Mouse (Mus musculus) thymus, postnatal 4 days (tissue): ENCODE data around the gene Abcg2.

Experiments used
- DNase-seq: peaks from one replicate; pipeline ENCODE4 v3.0.0; 2021

The Abcg2 gene

DNA sequence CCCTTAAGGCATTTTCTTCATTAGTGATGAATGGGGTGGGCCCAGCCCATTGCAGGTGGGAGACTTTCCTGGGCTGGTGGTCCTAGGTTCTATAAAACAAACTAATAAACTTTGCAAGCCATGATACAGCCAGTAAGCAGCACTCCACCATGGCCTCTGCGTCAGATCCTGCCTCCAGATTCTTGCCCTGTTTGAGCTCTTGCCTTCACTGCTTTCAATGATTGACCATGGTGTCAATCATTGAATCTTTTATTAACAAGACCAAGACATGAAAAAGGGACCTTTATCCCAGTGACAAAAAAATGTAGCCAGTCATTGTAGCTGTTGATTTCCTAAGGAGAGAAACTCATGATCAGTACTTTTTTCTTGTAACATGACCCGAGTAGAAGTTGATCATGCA, 55.1 kb downstream of the Abcg2 start:
- no peak for DNase-seq

DNA sequence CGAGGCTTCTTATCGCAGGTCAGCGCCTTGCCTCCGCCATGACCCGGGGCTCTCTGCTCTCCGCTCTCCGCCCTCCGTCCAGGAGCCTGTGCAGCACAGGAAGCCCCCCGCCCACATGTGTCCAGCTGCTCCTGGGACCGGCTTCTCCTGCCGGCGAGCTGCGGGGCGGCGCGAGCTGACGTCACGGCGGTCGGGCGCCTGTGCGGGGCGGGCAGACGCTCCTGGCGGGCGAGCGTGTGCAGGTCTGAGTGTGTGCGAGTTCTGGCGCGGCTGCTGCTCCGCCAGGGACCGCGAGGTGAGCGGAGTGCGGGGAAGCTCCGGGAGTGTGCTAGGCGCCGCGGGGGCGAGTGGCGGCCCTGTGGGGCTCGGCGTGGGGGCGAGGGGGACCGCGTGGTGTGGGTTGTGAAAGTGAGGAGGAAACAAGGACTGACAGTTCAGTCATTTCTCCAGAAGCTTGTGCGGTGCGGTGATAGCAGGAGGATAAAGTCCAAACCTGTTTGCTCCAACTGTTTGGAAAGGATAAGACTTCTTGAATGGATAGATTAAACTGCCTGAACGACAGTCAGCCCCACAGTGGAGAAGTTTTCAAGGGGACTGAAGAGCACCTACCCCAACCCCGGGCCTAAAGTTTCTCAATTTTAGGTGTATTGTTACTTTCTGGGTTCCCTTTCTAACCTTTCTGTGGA, 56.2 kb downstream of the Abcg2 start:
- peak; percentile 68 for DNase-seq

DNA sequence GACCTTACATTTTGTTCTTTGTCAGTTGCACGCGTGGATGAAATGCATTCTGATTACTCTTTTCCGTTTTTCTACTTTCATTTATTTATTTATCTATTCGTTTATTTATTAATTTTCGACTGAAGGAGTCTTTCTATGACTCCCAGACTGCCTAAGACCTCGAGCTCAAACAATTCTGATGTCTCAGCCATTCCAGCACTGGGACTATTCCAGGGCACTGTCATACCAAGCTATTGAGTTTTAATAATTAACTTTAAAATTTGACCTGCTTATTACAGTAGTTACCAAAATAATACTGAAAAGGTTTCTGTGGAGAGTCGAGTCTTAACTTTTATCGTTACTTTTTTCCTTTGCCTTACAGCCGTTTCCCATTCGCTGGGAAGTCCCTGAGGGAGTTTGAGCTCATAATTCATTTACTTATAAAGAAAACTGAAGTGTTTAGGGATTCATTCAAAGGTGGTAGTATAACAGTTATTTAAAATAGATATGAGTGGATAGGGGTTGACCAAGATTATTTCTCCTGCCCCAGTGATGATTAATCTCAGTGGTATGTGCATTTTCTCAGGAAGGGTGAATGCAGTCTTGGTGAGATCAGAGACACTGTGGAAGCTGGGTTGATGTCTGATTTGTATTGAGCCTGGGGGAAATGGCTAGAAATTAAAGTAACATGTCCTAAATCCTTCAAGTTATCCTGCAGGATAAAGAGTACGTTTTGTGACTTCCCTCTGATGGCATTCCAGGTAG, 56.9 kb downstream of the Abcg2 start:
- DNase-seq: no peak

DNA sequence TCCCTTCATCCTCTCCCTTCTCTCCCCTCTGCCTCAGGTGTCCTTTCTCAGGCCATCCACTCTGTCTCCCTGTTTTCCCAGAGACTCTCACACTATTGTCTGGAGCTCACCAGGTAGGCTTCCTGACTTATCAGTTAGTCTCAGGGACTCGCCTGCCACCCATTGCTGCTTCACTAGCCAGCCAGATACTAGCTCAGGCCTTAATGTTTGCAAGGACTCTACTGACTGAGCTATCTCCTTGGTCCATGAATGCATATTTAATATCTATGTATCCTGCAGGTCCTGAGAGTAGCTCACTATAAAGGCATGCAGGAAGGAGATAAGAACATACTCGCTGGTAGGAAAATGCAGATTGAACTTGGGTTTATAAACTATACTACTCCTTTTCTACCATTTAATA, 57.9 kb downstream of the Abcg2 start:
- DNase-seq: no peak

DNA sequence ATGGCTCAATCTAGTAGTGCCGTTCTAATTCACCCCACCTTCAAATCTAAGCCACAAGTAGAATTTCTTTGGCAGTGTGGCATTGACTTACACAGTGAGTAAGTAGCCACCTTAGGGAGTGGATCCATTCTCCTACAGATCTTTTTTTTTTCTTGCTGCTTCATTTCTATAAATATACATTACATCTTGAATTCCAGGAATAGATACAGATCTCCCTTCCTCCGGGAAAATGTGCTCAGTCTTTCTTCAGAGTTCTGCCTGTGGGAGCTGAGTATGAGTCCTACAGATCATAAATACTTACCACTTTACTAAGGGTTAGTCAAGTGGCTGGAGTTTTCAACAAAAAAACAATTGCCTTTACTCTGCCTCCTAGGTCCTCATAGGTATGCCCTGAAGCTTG, 60.3 kb downstream of the Abcg2 start:
- no peak for DNase-seq

DNA sequence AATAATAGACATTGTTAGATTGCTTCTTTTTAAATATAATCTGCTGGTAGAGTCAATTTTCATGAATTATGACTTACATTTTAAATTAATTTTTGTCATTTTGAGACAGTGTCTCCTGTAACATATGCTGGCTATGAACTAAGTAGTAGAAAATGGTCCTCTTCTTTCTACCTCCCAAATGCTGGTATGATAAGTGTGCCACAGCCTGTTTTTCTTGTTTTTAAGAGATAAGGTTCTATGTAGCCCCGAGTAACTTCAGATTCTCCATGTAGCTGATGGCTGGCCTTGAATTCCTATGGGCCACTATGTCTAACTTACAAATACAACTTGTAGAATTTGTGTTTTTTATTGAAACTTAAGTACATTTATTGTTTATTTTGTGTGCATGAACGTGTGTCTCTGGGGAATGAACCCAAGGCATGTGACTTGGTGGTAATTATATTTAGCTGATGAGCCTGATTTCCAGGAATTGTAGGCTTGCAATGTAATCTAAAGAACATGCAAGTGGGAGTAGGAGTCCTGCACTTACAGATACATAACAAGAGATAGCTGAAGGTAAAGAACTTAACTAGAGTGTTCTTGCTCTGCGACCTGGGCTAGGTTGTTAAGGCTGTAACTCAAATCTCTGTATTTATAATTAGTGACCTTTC, 63.9 kb downstream of the Abcg2 start:
- DNase-seq: no peak

DNA sequence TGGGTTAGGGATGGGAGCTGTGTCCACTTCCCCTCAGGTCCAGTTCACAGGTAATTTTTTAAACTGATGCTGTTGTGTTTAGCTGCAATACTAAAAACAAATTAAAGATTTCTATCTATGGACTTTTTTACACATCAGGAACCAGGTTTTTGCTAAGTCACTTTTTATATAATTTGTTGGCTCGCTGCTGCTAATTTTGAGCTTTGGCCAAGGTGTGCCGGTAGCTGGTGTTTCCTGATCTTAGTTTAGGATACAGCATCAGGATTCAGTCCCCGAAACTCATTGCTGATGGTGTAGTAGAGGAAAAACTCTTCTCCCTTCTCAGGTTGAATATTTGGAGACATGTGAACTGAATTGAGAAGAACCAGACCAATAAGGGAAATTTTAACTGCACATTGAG, 65.8 kb downstream of the Abcg2 start:
- no peak for DNase-seq

DNA sequence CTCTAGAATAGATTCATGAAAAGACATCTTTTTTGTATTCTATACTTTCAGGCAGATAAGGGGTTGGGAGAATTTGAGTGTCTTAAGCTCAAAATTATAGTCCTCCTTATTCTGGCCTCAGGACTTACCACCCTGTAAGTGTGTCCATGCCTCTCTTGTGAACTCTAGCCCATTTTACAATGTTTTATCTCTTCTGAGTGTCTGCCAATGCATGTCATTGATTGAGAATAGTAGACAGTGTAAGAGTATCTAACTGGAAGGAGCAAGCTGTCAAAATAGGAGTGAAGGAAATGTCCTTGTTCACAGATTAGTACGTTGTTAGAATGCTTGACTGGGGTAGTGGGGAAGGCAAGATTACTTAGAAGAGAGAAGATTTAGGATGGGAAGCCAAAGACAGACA, 66.7 kb downstream of the Abcg2 start:
- DNase-seq: no peak

DNA sequence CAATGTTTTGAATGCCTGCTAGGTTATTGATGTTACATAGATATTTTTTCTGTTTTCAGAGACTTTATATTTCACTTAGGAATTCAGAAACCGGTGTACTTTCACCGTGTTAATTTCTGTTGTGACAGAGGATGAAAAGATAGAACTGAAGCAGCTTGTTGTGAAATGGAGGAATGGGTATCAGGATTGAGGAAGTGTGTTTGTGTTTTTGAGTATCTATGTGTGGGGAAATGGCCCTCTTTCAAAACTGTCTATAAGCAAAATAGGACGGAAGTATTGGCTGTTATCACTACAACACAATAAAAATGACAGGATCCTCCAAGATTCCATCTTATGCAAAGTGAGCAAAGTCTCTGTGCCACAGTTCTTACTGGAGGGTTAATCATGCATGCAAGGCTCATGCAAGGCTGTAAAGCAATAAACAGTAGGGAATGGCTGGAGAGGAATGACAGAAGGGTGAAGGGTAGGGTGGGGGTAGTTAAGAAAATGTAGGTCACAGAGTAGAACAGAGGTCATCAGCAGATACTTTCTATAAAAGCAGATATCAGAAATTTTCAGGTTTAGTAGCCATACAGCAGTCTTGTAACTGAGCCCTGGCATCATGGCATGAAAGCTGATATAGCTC, 76.7 kb downstream of the Abcg2 start:
- DNase-seq: no peak

DNA sequence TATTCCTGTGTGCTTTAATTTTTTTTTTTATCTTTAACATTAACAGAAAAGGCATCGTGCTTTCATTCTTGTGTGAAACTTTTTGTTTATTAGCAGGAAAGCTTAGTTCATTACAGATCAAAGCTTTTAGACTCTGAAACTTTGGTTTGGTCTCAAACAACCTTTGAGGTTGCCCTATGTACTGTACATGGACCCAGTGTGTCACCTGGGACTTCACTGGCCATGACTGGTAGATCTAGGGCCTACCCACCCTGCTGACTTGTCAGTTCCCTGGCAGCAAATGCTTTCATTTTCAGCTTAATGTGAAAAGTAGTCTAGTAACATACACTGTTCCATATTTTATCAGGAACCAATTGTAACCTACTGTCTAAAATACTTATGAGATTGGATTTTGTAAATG, 93.5 kb downstream of the Abcg2 start:
- DNase-seq: no peak

DNA sequence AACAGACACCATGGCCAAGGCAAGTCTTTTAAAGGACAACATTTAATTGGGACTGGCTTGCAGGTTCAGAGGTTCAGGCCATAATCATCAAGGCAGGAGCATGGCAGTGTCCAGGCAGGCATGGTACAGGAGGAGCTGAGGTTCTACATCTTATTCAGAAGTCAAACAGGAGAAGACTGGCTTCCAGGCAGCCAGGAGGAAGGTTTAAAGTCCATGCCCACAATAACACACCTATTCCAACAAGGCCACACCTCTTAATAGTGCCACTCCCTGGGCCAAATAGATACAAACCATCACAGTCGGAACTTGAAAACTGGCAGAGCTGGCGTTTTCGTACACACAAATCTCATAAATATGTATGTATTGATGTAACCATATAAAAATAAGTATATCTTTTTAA, 94.2 kb downstream of the Abcg2 start:
- DNase-seq: no peak

DNA sequence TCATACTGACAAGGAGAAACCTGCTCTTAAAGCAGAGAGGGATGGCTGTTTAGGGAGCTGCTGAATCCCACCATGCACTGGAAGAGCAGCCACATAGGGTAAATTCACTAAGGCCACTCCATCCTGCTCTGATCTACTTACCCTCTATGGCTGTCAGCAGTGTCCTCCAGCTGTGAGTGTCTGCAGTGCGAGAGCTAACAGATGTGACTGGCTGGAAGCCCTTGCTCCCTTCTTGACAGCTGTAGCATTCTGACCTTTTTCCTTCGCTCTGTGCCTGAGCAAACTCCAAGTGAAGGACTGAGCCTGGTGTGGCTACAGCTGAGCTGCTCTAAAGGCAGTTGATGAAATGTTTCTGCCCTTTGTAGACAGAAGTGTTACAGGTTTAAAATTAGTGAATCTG, 107.3 kb downstream of the Abcg2 start:
- DNase-seq: no peak

DNA sequence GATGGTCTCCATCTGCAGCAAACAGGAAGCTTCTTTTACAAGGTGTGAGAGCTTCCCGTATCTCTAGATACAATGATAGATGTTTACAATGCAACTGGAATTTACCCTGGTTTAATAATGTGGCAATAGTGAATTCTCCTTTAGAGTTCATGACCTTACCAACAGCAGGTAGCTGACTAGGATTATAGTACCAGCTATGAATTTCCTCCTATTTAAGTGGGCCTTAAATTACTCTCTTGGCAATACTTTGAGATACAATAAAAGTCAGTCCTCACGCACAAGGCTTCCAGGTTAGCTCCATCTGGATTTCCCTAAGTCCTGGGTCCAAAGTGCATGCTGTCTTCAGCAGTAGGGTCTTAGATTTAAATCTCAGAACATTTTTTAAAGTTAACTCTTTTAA, 109.9 kb downstream of the Abcg2 start:
- no peak for DNase-seq

DNA sequence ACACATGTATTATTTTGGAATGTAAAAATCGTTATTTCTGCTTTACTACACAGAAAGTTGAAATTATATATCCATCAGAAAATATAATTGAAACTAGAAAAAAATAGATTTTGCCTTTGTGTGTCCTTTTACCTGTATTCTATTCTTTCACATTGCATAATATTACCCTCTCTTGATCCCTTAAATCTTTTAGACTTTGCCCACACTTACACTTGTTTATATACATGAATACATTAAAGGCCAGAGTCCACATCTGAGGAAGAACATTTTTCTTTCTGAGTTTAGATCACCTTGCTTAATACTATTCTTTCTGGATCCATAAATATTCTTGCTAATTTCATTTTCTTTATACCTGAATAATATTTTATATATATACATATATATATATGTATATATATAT, 110.4 kb downstream of the Abcg2 start:
- no peak for DNase-seq

DNA sequence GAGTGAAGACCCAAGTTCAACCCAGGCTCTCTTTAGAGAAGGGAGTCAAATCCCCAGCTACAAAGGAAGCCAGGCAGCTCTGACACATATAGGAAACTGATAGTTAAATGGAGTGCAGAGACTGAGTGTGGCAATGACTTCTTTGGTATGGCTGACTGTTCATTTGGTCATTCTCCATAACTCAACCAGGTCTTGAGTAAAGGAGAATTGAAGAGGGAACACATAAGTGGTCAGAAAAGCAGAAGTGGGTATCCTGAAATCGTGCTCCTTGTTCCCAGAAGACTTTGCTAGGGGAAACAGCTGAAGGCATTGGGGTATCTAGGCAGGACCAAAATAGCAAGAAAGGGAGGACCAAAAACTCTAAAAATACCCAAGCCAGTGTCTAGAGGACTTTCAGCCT, 126.0 kb downstream of the Abcg2 start:
- no peak for DNase-seq

DNA sequence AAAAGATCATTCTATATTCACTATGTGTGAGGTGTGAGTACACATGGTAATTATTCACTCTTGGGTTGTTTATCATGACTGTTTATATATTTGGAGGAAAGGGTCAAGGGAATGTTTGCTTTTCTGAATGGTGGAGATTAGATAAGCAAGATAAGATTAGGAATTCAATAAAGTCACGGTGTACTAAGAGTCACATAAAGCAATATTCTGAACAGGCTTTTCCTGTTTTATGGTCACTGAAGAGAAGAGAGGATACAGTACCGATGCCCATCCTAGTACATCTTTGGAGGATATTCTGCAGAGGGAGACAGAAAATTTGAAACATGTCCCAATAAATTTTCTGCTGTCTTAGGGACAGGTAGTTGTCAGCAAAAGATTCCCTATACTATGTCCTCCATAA, 127.6 kb downstream of the Abcg2 start:
- DNase-seq: no peak

DNA sequence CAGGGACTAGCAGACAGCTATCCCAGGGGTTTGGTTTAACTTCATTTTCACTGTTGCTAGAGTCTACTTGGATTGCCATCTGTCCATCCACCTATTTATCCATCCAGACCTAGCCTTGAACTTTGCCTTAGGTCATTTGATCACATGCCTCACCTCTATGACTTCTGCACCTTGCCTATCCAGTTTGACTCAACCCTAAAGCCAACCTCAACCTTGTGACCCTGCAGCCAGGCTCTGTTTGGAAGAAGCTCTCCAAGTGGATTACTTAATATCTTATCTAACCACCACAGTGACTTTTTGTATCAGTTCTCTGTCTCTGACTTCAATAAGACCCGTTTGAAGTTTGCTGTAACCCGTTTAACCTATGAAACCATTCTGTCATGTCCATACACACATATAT, 149.5 kb downstream of the Abcg2 start:
- DNase-seq: no peak

DNA sequence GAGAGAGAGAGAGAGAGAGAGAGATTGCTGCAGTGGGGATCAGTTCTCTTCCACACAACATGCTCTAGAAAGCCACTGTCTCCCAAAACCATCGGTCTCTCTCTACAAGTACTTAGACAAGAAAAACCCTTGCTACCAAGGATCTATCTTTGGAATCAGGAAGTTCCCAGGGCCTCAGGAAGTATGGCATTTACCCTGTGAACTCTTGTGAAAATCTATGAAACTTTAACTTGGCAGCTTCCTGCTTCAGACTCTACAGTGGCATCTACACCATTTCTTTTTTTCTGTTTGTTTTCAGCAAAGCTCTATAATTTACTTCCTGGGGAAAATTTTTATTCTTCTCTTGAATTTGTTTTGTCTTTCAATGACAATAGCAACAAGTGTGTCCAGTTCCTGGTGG, 150.8 kb downstream of the Abcg2 start:
- no peak for DNase-seq
